Mouse (Mus musculus) myocyte (in vitro differentiated cells): ENCODE data around the gene Cela3a. TPM values are rescaled to one million over a fixed set of nuclear protein-coding genes. Genes with fewer than 3 reads are reported as not detected.

Source experiments
- H3K27me3 ChIP-seq: one replicate; pipeline ENCODE4 v1.6.1; 2011; ENCODE audit not compliant: control insufficient read depth, insufficient read depth, insufficient read length
- H3K36me3 ChIP-seq: one replicate; pipeline ENCODE4 v1.6.1; 2011; ENCODE audit not compliant: control insufficient read depth, insufficient read depth
- H3K4me2 ChIP-seq: one replicate; pipeline ENCODE4 v1.6.1; 2011; ENCODE audit warnings: low read depth, control low read depth
- H3K4me3 ChIP-seq: one replicate; pipeline ENCODE4 v1.5.1; 2011; ENCODE audit warnings: mild to moderate bottlenecking, control low read depth, moderate library complexity
- H3K79me2 ChIP-seq: one replicate; pipeline ENCODE4 v1.6.1; 2011; ENCODE audit not compliant: control insufficient read depth, insufficient read depth
- H3ac ChIP-seq: one replicate; pipeline ENCODE4 v1.6.1; 2011; ENCODE audit not compliant: control insufficient read depth, insufficient read length
- CEBPB ChIP-seq: IDR thresholded peaks from 2 replicates; pipeline ENCODE4 v1.6.1; 2011; ENCODE audit warnings: mild to moderate bottlenecking, moderate library complexity; ENCODE audit not compliant: poor library complexity, insufficient read depth, severe bottlenecking
- E2F4 ChIP-seq: IDR thresholded peaks from one replicate; pipeline ENCODE4 v1.6.1; 2011; ENCODE audit warnings: mild to moderate bottlenecking, control low read depth, moderate library complexity; ENCODE audit not compliant: insufficient read depth
- MAX ChIP-seq: IDR thresholded peaks from one replicate; pipeline ENCODE4 v1.6.1; 2011; ENCODE audit warnings: low read depth, mild to moderate bottlenecking, control low read depth
- MYOD1 ChIP-seq, 3 experiments: IDR thresholded peaks; one replicate each; pipeline ENCODE4 v1.6.1; 2011; ENCODE audit warnings: control low read depth in 2 of 3, low read depth in 2 of 3, mild to moderate bottlenecking in 2 of 3, moderate library complexity in 1 of 3; ENCODE audit not compliant: insufficient read length in 2 of 3, control insufficient read depth in 1 of 3
- MYOG ChIP-seq, 3 experiments: IDR thresholded peaks; one replicate each; pipeline ENCODE4 v1.6.1; 2011; ENCODE audit warnings: control low read depth in 2 of 3, low read depth in 2 of 3, mild to moderate bottlenecking in 2 of 3; ENCODE audit not compliant: insufficient read length in 2 of 3, control insufficient read depth in 1 of 3, insufficient read depth in 1 of 3
- POLR2A ChIP-seq: IDR thresholded peaks from one replicate; pipeline ENCODE4 v1.6.1; 2011; ENCODE audit warnings: low read depth, mild to moderate bottlenecking, control low read depth, moderate library complexity; ENCODE audit not compliant: insufficient read length
- POLR2AphosphoS2 ChIP-seq: IDR thresholded peaks from one replicate; pipeline ENCODE4 v1.6.1; 2011; ENCODE audit warnings: low read depth, control low read depth; ENCODE audit not compliant: insufficient read length
- REST ChIP-seq: IDR thresholded peaks from one replicate; pipeline ENCODE4 v1.6.1; 2011; ENCODE audit warnings: mild to moderate bottlenecking, control low read depth, moderate library complexity; ENCODE audit not compliant: insufficient read depth, insufficient read length
- SRF ChIP-seq: IDR thresholded peaks from one replicate; pipeline ENCODE4 v1.6.1; 2011; ENCODE audit warnings: low read depth; ENCODE audit not compliant: control insufficient read depth, insufficient read length
- TCF12 ChIP-seq: IDR thresholded peaks from one replicate; pipeline ENCODE4 v1.6.1; 2011; ENCODE audit warnings: mild to moderate bottlenecking, control low read depth; ENCODE audit not compliant: poor library complexity, insufficient read depth, severe bottlenecking
- TCF3 ChIP-seq: IDR thresholded peaks from one replicate; pipeline ENCODE4 v1.6.1; 2011; ENCODE audit warnings: low read depth, control low read depth; ENCODE audit not compliant: insufficient read length
- USF1 ChIP-seq: IDR thresholded peaks from one replicate; pipeline ENCODE4 v1.6.1; 2011; ENCODE audit warnings: low read depth, mild to moderate bottlenecking, control low read depth, moderate library complexity
- polyA plus RNA-seq: library from polyadenylated mRNA; unstranded; fragments of >200 nt; fragmentation: generic; extraction: Trizol; gene quantifications from one replicate; pipeline ENCODE4 v1.2.1, GENCODE M21; 2012; ENCODE audit warnings: missing spikeins

The Cela3a gene
- polyA plus RNA-seq, 1 experiment: 0.14 TPM

- no peak for TF ChIP-seq USF1
- TF ChIP-seq MAX: no peak
- TF ChIP-seq MYOD1 (IDR thresholded peaks at IDR 0.05; ENCODE audit: control insufficient read depth in 1 of 3, insufficient read length in 2 of 3, low read depth in 2 of 3): peak; percentile 85 to 91 (median 89)
- no peak for TF ChIP-seq E2F4
- TF ChIP-seq SRF: no peak
- TF ChIP-seq CEBPB: no peak
- peak; percentile 12 for TF ChIP-seq POLR2AphosphoS2
- peak; percentile 90 for TF ChIP-seq TCF12
- TF ChIP-seq MYOG (IDR thresholded peaks at IDR 0.05; ENCODE audit: control insufficient read depth in 1 of 3, insufficient read depth in 1 of 3, insufficient read length in 2 of 3, low read depth in 2 of 3): peak; percentile 18 to 85 (median 73)
- peak; percentile 56 for TF ChIP-seq TCF3
- no peak for TF ChIP-seq REST
- peak; percentile 48 for TF ChIP-seq POLR2A
- no peak within 1 kb of the TSS for H3K4me3 ChIP-seq
- H3K79me2 ChIP-seq: no peaks in the 10 kb centered on the region
- no peaks in the 10 kb centered on the region for H3K27me3 ChIP-seq
- H3ac ChIP-seq: no peak within 1 kb of the TSS
- peak within 1 kb of the TSS; percentile 47 for H3K4me2 ChIP-seq
- H3K36me3 ChIP-seq: no peaks in the 10 kb centered on the region
Measured at GRCm38 (mm10) chr4:137453234-137453767, 43.7 kb upstream of the Cela3a start, which contains the start of gene 1700013G24Rik. 1700013G24Rik (plus strand) TSS chr4:137453284.

- TF ChIP-seq MYOD1 (IDR thresholded peaks at IDR 0.05; ENCODE audit: control insufficient read depth in 1 of 3, insufficient read length in 2 of 3, low read depth in 2 of 3) (no peak), TCF12 (no peak), REST (no peak), MAX (no peak), MYOG (IDR thresholded peaks at IDR 0.05; ENCODE audit: control insufficient read depth in 1 of 3, insufficient read depth in 1 of 3, insufficient read length in 2 of 3, low read depth in 2 of 3) (no peak), POLR2A (no peak), TCF3 (no peak), CEBPB (no peak), USF1 (no peak), POLR2AphosphoS2 (no peak), E2F4 (no peak)
- H3K4me2 ChIP-seq: no peak overlapping the region
- H3K27me3 ChIP-seq: no peaks in the 10 kb centered on the region
- no peak overlapping the region for H3ac ChIP-seq
- no peaks in the 10 kb centered on the region for H3K79me2 ChIP-seq
- no peaks in the 10 kb centered on the region for H3K36me3 ChIP-seq
- no peak overlapping the region for H3K4me3 ChIP-seq
Measured at GRCm38 (mm10) chr4:137452190-137452589, 42.6 kb upstream of the Cela3a start.

- H3K27me3 ChIP-seq: no peaks in the 10 kb centered on the region
- TF ChIP-seq MYOG (IDR thresholded peaks at IDR 0.05; ENCODE audit: control insufficient read depth in 1 of 3, insufficient read depth in 1 of 3, insufficient read length in 2 of 3, low read depth in 2 of 3) (peak in 1 of 3 experiments; percentile 39), TCF3 (no peak)
- peak overlapping the region; percentile 86 for H3K4me2 ChIP-seq
- no peak overlapping the region for H3ac ChIP-seq
- no peaks in the 10 kb centered on the region for H3K36me3 ChIP-seq
- no peak overlapping the region for H3K4me3 ChIP-seq
- H3K79me2 ChIP-seq: no peaks in the 10 kb centered on the region
Measured at GRCm38 (mm10) chr4:137449715-137450114, 40.1 kb upstream of the Cela3a start.

- Histone ChIP-seq H3K79me2 (no peaks in the 10 kb centered on the region), H3K27me3 (no peaks in the 10 kb centered on the region), H3K4me2 (peak overlapping the region; percentile 86), H3K36me3 (no peaks in the 10 kb centered on the region), H3ac (no peak overlapping the region), H3K4me3 (no peak overlapping the region)
- TF ChIP-seq TCF12 (no peak), SRF (no peak)
Measured at GRCm38 (mm10) chr4:137449132-137449531, 39.5 kb upstream of the Cela3a start.

GRCm38 (mm10) chr4:137448641-137449040 is 39.0 kb upstream of the Cela3a start:
- Histone ChIP-seq H3K4me2 (peak overlapping the region; percentile 86), H3K27me3 (no peaks in the 10 kb centered on the region), H3K36me3 (no peaks in the 10 kb centered on the region), H3K79me2 (no peaks in the 10 kb centered on the region), H3K4me3 (no peak overlapping the region), H3ac (no peak overlapping the region)
- TF ChIP-seq REST (no peak), TCF12 (no peak), SRF (no peak), MAX (no peak), TCF3 (no peak), USF1 (no peak), POLR2A (no peak), POLR2AphosphoS2 (no peak), MYOD1 (IDR thresholded peaks at IDR 0.05; ENCODE audit: control insufficient read depth in 1 of 3, insufficient read length in 2 of 3, low read depth in 2 of 3) (no peak), MYOG (IDR thresholded peaks at IDR 0.05; ENCODE audit: control insufficient read depth in 1 of 3, insufficient read depth in 1 of 3, insufficient read length in 2 of 3, low read depth in 2 of 3) (no peak), CEBPB (no peak), E2F4 (no peak)
